Mouse (Mus musculus) kidney, adult 11 months (tissue): ENCODE results near the gene Carns1.
"Not testable (repeated sequence)": the region's sequence is repeated elsewhere in the genome, so short reads cannot be mapped to it uniquely, and the experiment has no call there.

Source experiments
- DNase-seq: peaks from one replicate; pipeline ENCODE4 v3.0.0; 2022

Gene Carns1

GRCm38 (mm10) chr19:4148819-4149218 lies 26.5 kb downstream of the Carns1 start:
- no peak for DNase-seq

GRCm38 (mm10) chr19:4148491-4148806 lies 26.8 kb downstream of the Carns1 start, which contains the start of gene Coro1b:
Coro1b (plus strand) TSS chr19:4148619.
- DNase-seq, result peak; percentile 96

- DNase-seq, result peak; percentile 12
These were observed 27.3 kb downstream of the Carns1 start for GRCm38 (mm10) chr19:4147782-4148490.

GRCm38 (mm10) chr19:4147022-4147405 lies 28.3 kb downstream of the Carns1 start:
- no peak for DNase-seq

- no peak for DNase-seq
These were observed 28.8 kb downstream of the Carns1 start for GRCm38 (mm10) chr19:4146366-4147021.

GRCm38 (mm10) chr19:4145936-4146335 lies 29.3 kb downstream of the Carns1 start:
- no peak for DNase-seq

- peak; percentile 39 for DNase-seq
These were observed 30.5 kb downstream of the Carns1 start for GRCm38 (mm10) chr19:4144550-4145498.

- DNase-seq, result no peak
These were observed 31.5 kb downstream of the Carns1 start, which contains the start of gene Cabp4 for GRCm38 (mm10) chr19:4143759-4144268. Cabp4 (minus strand) TSS chr19:4144033.

- DNase-seq, result peak; percentile 75
These were observed 32.7 kb downstream of the Carns1 start for GRCm38 (mm10) chr19:4142416-4143173.

GRCm38 (mm10) chr19:4140147-4140546 lies 35.1 kb downstream of the Carns1 start:
- DNase-seq, result no peak

- DNase-seq, result no peak
These were observed 35.8 kb downstream of the Carns1 start, which contains the start of gene Gpr152 for GRCm38 (mm10) chr19:4139446-4139845. Gpr152 (plus strand) TSS chr19:4139787.

GRCm38 (mm10) chr19:4137913-4138312 lies 37.4 kb downstream of the Carns1 start:
- DNase-seq, result no peak

- DNase-seq, result no peak
These were observed 38.8 kb downstream of the Carns1 start for GRCm38 (mm10) chr19:4136463-4136862.

GRCm38 (mm10) chr19:4135963-4136345 lies 39.3 kb downstream of the Carns1 start:
- not testable (repeated sequence) for DNase-seq

- DNase-seq, result not testable (repeated sequence)
These were observed 39.9 kb downstream of the Carns1 start for GRCm38 (mm10) chr19:4135229-4135962.

- no peak for DNase-seq
These were observed 40.9 kb downstream of the Carns1 start for GRCm38 (mm10) chr19:4134354-4134753.

- no peak for DNase-seq
These were observed 43.5 kb downstream of the Carns1 start for GRCm38 (mm10) chr19:4131768-4132167.

- no peak for DNase-seq
These were observed 44.2 kb downstream of the Carns1 start for GRCm38 (mm10) chr19:4131075-4131474.

- no peak for DNase-seq
These were observed 45.2 kb downstream of the Carns1 start for GRCm38 (mm10) chr19:4130106-4130505.

- no peak for DNase-seq
These were observed 45.8 kb downstream of the Carns1 start for GRCm38 (mm10) chr19:4129462-4129861.

- no peak for DNase-seq
These were observed 48.4 kb downstream of the Carns1 start for GRCm38 (mm10) chr19:4126759-4127495.
